Mouse (Mus musculus) spleen, postnatal 14 days (tissue): ENCODE results near the gene Fmo4.

Experiments
- DNase-seq, 2 experiments: peaks; one replicate each; pipeline ENCODE4 v3.0.0; 2021 to 2022; ENCODE audit warnings: low spot score in 2 of 2

Fmo4 gene

GRCm38 (mm10) chr1:162813836-162814156 lies at the start of gene Fmo4:
Gene Fmo4 (minus strand): TSS chr1:162813972.
- DNase-seq, result no peak

GRCm38 (mm10) chr1:162862328-162862727 lies 48.6 kb upstream of the Fmo4 start:
- DNase-seq, result no peak

- no peak for DNase-seq
Measured at GRCm38 (mm10) chr1:162859996-162860605, 46.3 kb upstream of the Fmo4 start.

- DNase-seq, result no peak
Measured at GRCm38 (mm10) chr1:162859545-162859976, 45.8 kb upstream of the Fmo4 start.

GRCm38 (mm10) chr1:162858748-162859130 lies 45.0 kb upstream of the Fmo4 start:
- no peak for DNase-seq

GRCm38 (mm10) chr1:162857766-162858747 lies 44.3 kb upstream of the Fmo4 start:
- DNase-seq, result no peak

- DNase-seq, result no peak
Measured at GRCm38 (mm10) chr1:162853812-162854482, 40.2 kb upstream of the Fmo4 start.

- no peak for DNase-seq
Measured at GRCm38 (mm10) chr1:162847554-162847953, 33.8 kb upstream of the Fmo4 start.

GRCm38 (mm10) chr1:162840211-162840610 lies 26.4 kb upstream of the Fmo4 start:
- no peak for DNase-seq

GRCm38 (mm10) chr1:162838976-162839375 lies 25.2 kb upstream of the Fmo4 start:
- DNase-seq, result no peak

- DNase-seq, result no peak
Measured at GRCm38 (mm10) chr1:162834342-162834741, 20.6 kb upstream of the Fmo4 start.

- no peak for DNase-seq
Measured at GRCm38 (mm10) chr1:162832574-162832953, 18.8 kb upstream of the Fmo4 start.

- no peak for DNase-seq
Measured at GRCm38 (mm10) chr1:162831838-162832573, 18.2 kb upstream of the Fmo4 start.

GRCm38 (mm10) chr1:162819280-162819679 lies 5.5 kb upstream of the Fmo4 start:
- no peak for DNase-seq

GRCm38 (mm10) chr1:162815381-162816127 lies 1.8 kb upstream of the Fmo4 start:
- no peak for DNase-seq

- no peak for DNase-seq
Measured at GRCm38 (mm10) chr1:162814932-162815331, 1.2 kb upstream of the Fmo4 start.

GRCm38 (mm10) chr1:162813143-162813835 lies 483 bp downstream of the Fmo4 start:
- no peak for DNase-seq

- DNase-seq, result no peak
Measured at GRCm38 (mm10) chr1:162808541-162808940, 5.2 kb downstream of the Fmo4 start.

GRCm38 (mm10) chr1:162807441-162807840 lies 6.3 kb downstream of the Fmo4 start:
- DNase-seq, result no peak

GRCm38 (mm10) chr1:162805011-162805410 lies 8.8 kb downstream of the Fmo4 start:
- no peak for DNase-seq

GRCm38 (mm10) chr1:162796441-162796840 lies 17.3 kb downstream of the Fmo4 start:
- no peak for DNase-seq
